Mouse (Mus musculus): ENCODE data around the gene Atp2b4.

The Atp2b4 gene

GRCm38 (mm10) chr1:133800948-133801393, at the start of gene Atp2b4:
Gene Atp2b4, minus strand, starts transcription at chr1:133801041.
- peak; percentile 97 for DNase-seq

DNA sequence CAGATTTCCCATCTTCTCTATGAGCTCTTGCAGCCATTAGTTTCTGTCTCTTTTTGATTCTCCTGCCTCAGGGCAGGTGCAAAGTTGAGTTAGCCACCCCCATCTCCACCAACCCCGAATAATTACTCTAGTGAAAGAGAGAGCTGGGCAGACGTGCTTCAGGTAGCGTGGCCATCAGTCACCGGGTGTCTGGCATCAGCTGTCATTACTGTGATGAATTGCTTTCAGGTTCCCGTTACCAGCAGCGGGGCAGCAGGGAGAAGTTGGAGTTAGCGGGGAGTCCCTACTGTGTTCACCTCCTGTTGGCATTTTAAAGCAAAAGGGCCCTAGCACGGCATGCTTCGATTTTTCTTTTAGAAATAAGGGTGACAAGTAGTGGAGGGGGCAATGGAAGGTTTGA, 43.9 kb upstream of the Atp2b4 start:
- DNase-seq = no peak

DNA sequence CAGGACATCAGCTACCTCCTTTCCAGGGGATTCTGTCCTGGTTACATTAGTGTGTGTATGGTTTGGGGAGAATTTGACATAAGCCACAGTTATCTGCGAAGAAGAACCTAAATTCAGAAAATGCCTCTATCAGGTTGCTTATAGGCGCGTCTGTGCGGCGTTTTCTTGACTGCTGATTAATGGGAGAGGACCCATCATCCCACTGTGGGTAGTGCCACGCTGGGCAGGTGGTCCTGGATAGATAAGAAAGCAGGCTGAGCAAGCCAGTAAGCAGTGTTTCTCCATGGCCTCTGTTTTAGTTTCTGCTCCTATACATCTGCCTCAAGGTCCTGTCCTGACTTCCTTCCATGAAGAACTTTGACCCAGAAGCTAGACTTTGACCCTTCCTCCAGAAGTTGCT, 43.1 kb upstream of the Atp2b4 start:
- DNase-seq = no peak

DNA sequence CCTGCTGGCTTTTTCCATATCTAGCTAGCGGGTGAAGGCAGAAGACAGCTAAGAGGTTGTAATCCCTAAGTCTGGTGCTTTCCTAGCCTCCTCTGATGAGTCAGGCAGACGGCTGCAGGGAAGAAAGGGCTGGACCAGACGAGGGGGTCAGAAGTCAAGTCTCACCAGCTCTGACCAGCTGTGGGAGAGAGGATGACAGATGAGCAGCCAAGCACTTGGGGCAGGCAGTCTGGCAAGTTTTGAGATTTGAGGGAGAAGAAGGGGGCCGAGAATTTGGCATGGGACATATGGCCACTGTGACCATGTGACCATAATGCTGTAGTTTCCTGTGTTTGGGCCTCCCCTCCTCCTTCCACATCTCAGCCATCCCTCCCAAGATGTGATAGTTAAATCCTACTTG, 42.5 kb upstream of the Atp2b4 start:
- peak; percentile 21 for DNase-seq

DNA sequence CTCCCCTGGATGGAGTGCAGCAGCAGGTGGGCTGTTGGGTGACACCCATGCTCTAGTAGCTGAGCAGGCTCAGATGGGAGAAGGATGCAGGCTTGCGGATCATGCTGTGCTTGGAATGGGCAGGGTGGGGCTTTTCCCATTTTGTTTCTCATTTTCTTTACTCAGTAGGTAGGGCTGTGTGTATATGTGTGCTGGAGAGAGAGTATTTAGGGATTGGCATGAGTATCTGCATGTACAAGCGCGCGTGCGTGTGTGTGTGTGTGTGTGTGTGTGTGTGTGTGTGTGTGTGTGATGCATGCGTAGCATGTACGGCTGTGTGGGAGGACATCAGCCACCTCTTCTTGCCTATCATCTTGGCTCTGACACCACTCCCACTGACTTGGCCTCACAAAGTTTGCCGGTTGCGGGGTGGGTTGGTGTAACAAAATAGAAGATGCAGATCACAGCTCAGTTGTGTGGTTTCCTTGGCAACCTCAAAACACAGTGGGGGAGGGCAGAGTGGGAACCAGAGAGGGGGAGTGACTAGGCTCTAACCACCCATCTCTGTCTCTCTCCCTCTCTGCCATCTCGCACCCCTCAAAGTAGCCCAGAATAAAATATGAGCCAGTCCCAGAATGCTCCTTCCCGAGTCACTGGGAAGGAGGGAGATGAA, 41.4 kb upstream of the Atp2b4 start:
- no peak for DNase-seq

- DNase-seq = no peak
Observed at GRCm38 (mm10) chr1:133841171-133841926, 40.5 kb upstream of the Atp2b4 start.

GRCm38 (mm10) chr1:133840530-133840929, 39.7 kb upstream of the Atp2b4 start:
- DNase-seq = no peak

DNA sequence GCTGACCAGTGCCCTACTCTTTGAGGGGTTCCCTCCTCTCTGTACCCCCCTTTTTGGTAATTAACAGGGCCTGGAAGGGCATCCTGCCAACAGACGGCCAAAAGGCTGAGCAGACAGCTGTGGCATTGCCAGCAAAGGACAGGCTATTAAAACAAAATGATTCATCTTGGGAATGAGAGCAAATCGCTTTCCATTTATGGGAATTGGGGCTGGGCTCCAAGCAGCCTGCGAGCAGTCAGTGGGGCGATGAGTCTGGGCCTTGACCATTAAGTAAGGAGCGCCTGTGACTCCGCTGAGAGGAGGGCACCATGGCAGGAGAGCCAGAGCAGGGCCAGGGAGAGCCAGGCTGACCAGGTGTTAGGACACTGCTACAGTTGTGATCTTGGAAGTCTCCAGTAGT, 33.5 kb upstream of the Atp2b4 start:
- peak; percentile 51 for DNase-seq

DNA sequence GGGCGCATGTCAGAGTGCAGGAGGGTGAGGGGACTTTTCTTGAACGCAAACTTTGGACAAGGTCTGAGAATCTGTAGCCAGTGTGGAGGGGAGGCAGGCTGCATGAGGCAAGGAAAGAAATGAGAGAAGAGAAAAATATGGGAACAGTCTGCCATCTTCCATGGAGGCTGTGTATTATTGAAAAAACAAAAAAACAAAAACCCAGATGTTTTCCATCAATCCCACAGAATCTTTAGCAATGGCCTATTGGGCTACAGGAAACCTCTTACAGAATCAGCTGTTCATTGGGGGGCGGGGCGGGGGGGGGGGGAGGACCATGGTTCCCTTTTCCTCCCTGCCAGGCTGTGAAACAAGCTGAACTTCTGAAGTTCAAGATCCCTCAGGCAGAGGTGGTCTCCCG, 31.9 kb upstream of the Atp2b4 start:
- no peak for DNase-seq

DNA sequence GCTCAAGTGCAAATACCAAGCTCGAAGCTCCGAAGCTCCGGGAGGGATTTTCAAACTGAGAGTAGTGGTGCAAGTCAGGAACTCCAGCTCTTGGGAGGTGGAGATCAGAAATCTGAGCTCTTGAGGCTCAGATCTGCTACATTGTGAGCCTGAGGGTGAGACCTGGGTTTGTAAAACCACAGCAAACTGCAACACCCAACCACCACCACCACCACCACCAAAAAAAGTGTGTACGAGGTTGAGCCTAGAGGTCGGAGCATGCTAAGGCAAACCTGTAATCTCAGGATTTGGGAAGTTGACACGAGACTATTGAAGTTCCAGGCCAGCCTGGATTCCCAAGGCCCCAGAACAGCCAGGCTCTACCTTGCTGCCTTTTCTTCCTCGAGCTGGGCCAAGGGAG, 25.4 kb upstream of the Atp2b4 start:
- no peak for DNase-seq

DNA sequence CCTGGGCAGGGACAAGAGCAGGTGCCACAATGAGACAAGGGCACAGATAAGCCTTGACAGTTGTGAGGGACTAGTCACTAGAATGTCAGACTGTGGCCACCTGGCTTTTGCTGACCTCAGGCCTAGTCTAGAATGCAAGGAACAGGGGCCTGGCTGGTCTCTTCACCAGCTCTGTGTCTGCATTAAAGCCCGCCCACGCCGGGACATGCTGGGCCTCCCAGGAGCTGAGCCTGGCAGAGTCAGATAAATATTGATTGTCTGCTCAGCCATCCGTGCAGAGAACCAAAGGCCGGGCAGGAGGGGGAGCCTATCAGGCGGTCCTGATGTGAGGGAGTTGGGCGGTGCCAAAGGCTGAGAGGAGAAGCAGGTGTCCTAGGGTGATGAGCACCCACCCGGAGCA, 24.7 kb upstream of the Atp2b4 start:
- peak; percentile 11 for DNase-seq

DNA sequence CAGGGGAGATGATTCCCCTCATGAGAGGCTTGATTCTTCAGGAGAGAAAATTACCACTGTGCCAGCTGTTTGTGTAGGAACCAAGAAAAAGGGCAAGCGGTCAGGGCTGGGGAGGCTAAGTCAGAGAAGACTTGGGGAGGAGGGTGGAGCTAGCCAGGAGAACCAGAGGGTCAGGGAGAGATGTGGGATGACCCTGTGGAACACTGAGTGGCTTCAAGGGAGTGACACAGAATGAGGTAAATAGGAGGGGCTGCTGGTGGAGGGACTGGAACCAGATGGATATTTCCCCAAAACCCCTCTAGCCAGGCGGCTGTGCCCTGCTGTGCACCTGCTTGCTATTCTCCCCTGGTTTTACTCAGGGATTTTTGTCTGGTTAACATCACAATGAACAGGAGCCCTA, 24.3 kb upstream of the Atp2b4 start:
- no peak for DNase-seq

GRCm38 (mm10) chr1:133821144-133821543, 20.3 kb upstream of the Atp2b4 start:
- no peak for DNase-seq

GRCm38 (mm10) chr1:133820100-133820499, 19.3 kb upstream of the Atp2b4 start:
- DNase-seq = no peak

DNA sequence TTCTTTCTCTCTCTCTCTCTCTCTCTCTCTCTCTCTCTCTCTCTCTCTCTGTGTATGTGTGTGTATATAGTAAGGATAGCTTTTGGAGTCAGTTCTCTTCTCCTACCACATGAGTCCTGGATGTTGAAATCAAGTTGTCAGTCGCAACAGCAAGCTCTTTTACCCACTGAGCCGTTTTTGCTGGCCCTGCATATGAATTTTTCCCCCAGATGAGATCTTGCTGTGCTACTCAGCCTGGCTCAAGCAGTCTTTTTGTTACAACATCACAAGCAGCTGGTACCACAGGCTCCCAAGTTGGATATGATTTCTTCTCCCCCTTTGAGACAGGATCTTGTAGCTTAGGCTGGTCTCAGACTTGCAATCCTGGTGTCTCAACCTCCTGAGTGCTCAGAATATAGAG, 17.7 kb upstream of the Atp2b4 start:
- no peak for DNase-seq

DNA sequence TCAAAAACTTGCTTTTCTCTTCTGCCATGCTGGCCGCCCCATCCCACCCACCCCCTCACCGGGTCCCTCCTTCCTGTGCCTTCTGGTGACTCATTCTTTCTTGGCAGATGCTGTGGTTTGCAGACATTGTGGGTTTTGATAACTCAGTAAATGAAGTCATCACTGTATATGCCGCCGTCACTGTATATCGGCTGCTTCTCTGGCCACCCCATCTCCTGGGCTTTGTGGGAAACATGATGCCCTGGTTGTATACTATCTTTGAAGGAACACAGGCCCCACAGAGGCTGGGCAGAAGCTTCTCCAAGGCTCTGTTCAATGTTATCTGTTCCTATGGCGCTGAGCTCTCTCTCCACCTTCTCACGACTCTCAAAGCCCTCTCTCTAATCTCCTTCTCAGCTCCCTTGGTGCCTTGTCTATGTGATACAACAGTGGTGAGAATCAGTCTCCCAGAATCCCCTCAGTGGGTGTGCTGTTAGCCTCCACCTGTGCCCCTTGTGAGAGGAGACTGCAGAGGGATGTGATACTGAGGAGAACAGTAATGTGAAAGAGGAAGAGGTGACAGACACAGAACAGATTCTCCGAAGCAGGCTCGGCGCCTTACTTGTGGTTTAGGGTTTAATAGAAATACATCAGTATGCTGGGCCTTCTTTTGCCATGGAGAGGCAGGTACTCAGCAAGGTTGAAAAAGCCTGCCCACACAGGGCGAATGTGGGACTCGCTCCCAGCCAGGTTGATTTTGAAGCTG, 15.1 kb upstream of the Atp2b4 start:
- no peak for DNase-seq

- no peak for DNase-seq
Observed at GRCm38 (mm10) chr1:133809376-133809775, 8.5 kb upstream of the Atp2b4 start.

DNA sequence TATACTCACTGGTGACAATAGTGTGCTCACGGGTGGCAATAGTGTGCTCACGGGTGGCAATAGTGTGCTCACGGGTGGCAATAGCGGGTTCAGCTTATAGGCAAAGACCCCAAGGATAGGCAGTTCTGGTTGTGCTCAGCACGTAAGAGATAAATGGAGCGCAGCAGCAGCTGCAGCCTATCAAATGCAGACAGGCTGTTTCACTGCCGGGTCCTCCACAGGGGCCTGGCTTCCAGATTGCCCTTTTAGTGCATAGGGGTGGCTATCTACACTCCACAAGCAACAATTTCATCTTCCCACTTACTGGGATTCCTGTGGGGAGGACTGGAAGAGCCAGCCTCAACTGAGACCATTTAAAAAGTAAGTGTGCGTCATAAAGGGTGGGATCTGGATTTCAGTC, 7.2 kb upstream of the Atp2b4 start:
- DNase-seq = no peak

- no peak for DNase-seq
Observed at GRCm38 (mm10) chr1:133801743-133802142, 902 bp upstream of the Atp2b4 start.

- DNase-seq = no peak
Observed at GRCm38 (mm10) chr1:133800512-133800911, 329 bp downstream of the Atp2b4 start.

GRCm38 (mm10) chr1:133799686-133800445, 975 bp downstream of the Atp2b4 start:
- peak; percentile 15 for DNase-seq

GRCm38 (mm10) chr1:133798821-133799415, 1.9 kb downstream of the Atp2b4 start:
- DNase-seq = no peak

Data from kidney, postnatal 14 days (tissue).